16 mouse cellular contexts compared by ENCODE assay signal in the genomic region with DNA sequence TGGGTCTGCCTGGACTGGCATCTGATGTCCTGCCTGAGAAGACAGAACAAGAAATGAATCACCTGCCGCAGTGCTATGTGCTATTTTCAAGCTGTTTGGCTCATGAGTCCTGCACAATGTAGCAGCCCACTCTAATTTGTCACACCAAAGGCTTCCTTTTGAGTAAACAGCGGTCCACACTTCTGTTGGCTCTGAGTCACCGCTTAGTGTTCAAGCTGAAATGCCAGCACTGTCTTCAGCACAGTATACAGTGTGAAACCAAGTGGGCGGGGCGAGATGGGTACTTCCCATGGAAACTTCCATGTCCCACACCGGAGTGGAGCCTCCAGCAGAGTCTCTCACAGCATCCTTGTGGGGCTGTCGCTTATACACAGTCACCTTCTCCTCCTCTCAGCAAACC.
DNase-seq lines count a peak whose midpoint lies in the region; ATAC-seq and TF ChIP-seq lines count a peak whose summit lies in the region.
"Had no signal": no experiment of that assay in that cellular context is flagged by ENCODE, and none has a peak within 500 bp of the region (broad histone marks: within the 10 kb centered on the region; RNA-seq: fewer than 3 reads in every experiment).

No protein-coding gene starts in this region.

- no peak overlapping the region for H3K27ac ChIP-seq in left cerebral cortex, adult 2 months
- H3K27ac ChIP-seq: embryonic facial prominence, embryonic 10.5 days; forebrain, embryonic 13.5 days; hindbrain, embryonic 10.5 days; limb, embryonic 10.5 days; midbrain, embryonic 12.5 days; neural tube, embryonic 13.5 days had no signal

- no peak for TF ChIP-seq CTCF in left cerebral cortex, adult 2 months (IDR thresholded peaks at IDR 0.05)

- peak; percentile 47 for DNase-seq in layer of hippocampus, adult 11-12 months (ENCODE audit: low spot score)
- DNase-seq in layer of hippocampus, adult 9-10 months (ENCODE audit: low spot score), result no peak
- DNase-seq in left cerebral cortex, adult 2 months (ENCODE audit: extremely low spot score in 1 of 2, low spot score in 2 of 2), result peak; percentile 66 to 68
- DNase-seq in right cerebral cortex, postnatal 25 days, result peak; percentile 78
- DNase-seq in spleen, postnatal 14 days (ENCODE audit: low spot score in 2 of 2), result no peak
- no peak for DNase-seq in thymus, postnatal 14 days
- DNase-seq in urinary bladder, postnatal 4 days (ENCODE audit: low spot score in 2 of 2), result no peak
- DNase-seq: cerebellum, adult 9-10 months; kidney, adult 2 months had no signal

- ATAC-seq in frontal cortex, adult (ENCODE audit: low TSS enrichment), result peak; percentile 91
- ATAC-seq: forebrain, embryonic 13.5 days had no signal

- intact Hi-C loops in left cerebral cortex, adult 2 months (cut with DNase I), result loop anchor here (1.0 kb wide), 2 partner anchors 180 to 225 kb away; no protein-coding TSS in a partner anchor

- no peak overlapping the region for H3K4me3 ChIP-seq in left cerebral cortex, adult 2 months
- H3K4me3 ChIP-seq: embryonic facial prominence, embryonic 10.5 days; forebrain, embryonic 13.5 days; hindbrain, embryonic 10.5 days; limb, embryonic 10.5 days; midbrain, embryonic 12.5 days; neural tube, embryonic 13.5 days had no signal

Comparison
In these comparisons a context has a peak if more than half of its experiments do, and no peak if none do; other contexts are left out.
1. DNase-seq: peak in layer of hippocampus, adult 11-12 months (single experiment), left cerebral cortex, adult 2 months (2 of 2) and right cerebral cortex, postnatal 25 days (single experiment); none in layer of hippocampus, adult 9-10 months (single experiment), spleen, postnatal 14 days (0 of 2), thymus, postnatal 14 days (single experiment) and urinary bladder, postnatal 4 days (0 of 2).